ENCODE assay signal across 16 mouse cellular contexts in the genomic region with DNA sequence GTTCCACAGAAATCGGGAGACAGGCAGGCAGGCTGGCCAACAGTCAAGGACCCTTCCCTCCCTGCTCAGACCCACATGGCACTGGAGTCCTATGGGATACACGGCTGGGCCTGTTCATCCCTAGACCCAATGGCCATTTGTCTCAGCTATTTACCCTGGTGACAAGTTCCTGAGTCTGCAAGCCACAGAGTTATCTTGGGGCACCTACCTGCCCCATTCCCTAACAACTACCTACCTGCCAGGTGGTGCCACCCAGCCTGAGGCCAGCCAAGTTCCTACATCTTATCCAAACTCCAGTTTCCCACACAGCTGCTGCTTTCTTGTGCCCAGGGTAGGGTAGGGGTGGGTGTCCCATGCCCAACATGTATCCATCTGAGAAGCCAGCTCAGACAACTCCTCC. TPM values are rescaled to one million over a fixed set of nuclear protein-coding genes. Genes with fewer than 3 reads are reported as not detected.
DNase-seq lines count a peak whose midpoint lies in the region; ATAC-seq and TF ChIP-seq lines count a peak whose summit lies in the region.
"Had no signal": no experiment of that assay in that cellular context is flagged by ENCODE, and none has a peak within 500 bp of the region (broad histone marks: within the 10 kb centered on the region; RNA-seq: fewer than 3 reads in every experiment).

No protein-coding gene starts in this region.

- peak overlapping the region; percentile 67 for H3K27ac ChIP-seq in heart, adult 2 months
- H3K27ac ChIP-seq in midbrain, embryonic 14.5 days (replicated peaks; ENCODE audit: low read depth, low read length) = 0 out of 2 replicates have a peak overlapping the region, but pooled peaks have one; percentile 32
- H3K27ac ChIP-seq in midbrain, embryonic 11.5 days (ENCODE audit: low read depth, low read length) = no peak overlapping the region
- H3K27ac ChIP-seq in embryonic facial prominence, embryonic 13.5 days = peak overlapping the region; percentile 52
- peak overlapping the region; percentile 81 for H3K27ac ChIP-seq in limb, embryonic 14.5 days (replicated peaks; ENCODE audit: low read depth, low read length)
- H3K27ac ChIP-seq: liver, embryonic 14.5 days; lung, embryonic 15.5 days; midbrain, embryonic 12.5 days had no signal

- TF ChIP-seq EP300 in heart, adult 2 months (IDR thresholded peaks at IDR 0.05; ENCODE audit: insufficient read depth, low read depth, low read length) = no peak

- no peaks in the 10 kb centered on the region for H3K79me2 ChIP-seq in heart, adult 2 months (replicated peaks; ENCODE audit: control insufficient read depth, insufficient read depth, low read length)

- H3K4me2 ChIP-seq in midbrain, embryonic 14.5 days (ENCODE audit: low read length) = no peak overlapping the region
- H3K4me2 ChIP-seq in midbrain, embryonic 11.5 days = no peak overlapping the region
- H3K4me2 ChIP-seq in embryonic facial prominence, embryonic 13.5 days = no peak overlapping the region
- no peak overlapping the region for H3K4me2 ChIP-seq in limb, embryonic 14.5 days (replicated peaks; ENCODE audit: low read depth, low read length, severe bottlenecking)
- H3K4me2 ChIP-seq: intestine, embryonic 15.5 days; lung, embryonic 15.5 days; midbrain, embryonic 12.5 days had no signal

- no peak for DNase-seq in heart, adult 2 months
- no peak for DNase-seq in heart, postnatal 14 days
- no peak for DNase-seq in midbrain, embryonic 14.5 days
- DNase-seq in midbrain, embryonic 11.5 days (ENCODE audit: low spot score, missing footprints) = no peak
- no peak for DNase-seq in limb, embryonic 14.5 days (ENCODE audit: low spot score)
- no peak for DNase-seq in left cerebral cortex, adult 9 months (ENCODE audit: low spot score in 2 of 2)
- DNase-seq: B cell, adult 2 months; cerebellum, adult 8-10 months; thymus, postnatal 36 days had no signal

- WGBS in heart, adult 2 months = 75% methylated on average over 2 of the region's 2 CpGs
- WGBS in midbrain, embryonic 14.5 days = 90% methylated on average over 2 of the region's 2 CpGs
- WGBS in midbrain, embryonic 11.5 days = 88% methylated on average over 2 of the region's 2 CpGs
- 59% methylated on average over 2 of the region's 2 CpGs for WGBS in embryonic facial prominence, embryonic 13.5 days
- 58% methylated on average over 2 of the region's 2 CpGs for WGBS in limb, embryonic 14.5 days

- no peaks in the 10 kb centered on the region for H3K9me3 ChIP-seq in midbrain, embryonic 14.5 days (ENCODE audit: control insufficient read depth, low read length)
- H3K9me3 ChIP-seq in midbrain, embryonic 11.5 days (ENCODE audit: control insufficient read depth, low read length) = no peaks in the 10 kb centered on the region
- no peaks in the 10 kb centered on the region for H3K9me3 ChIP-seq in embryonic facial prominence, embryonic 13.5 days
- H3K9me3 ChIP-seq in limb, embryonic 14.5 days (ENCODE audit: control insufficient read depth, low read length) = no peaks in the 10 kb centered on the region
- H3K9me3 ChIP-seq: intestine, embryonic 15.5 days; lung, embryonic 15.5 days; midbrain, embryonic 12.5 days had no signal

- ATAC-seq in midbrain, embryonic 14.5 days (ENCODE audit: low FRiP score, low TSS enrichment) = no peak
- no peak for ATAC-seq in midbrain, embryonic 11.5 days (ENCODE audit: low FRiP score)
- ATAC-seq in embryonic facial prominence, embryonic 13.5 days (ENCODE audit: insufficient number of reproducible peaks, insufficient read depth, low FRiP score, low TSS enrichment, low read depth) = no peak
- ATAC-seq in limb, embryonic 14.5 days (ENCODE audit: low FRiP score, low read depth) = no peak
- ATAC-seq in monocyte, adult 5-6 weeks (replicated peaks; ENCODE audit: insufficient number of reproducible peaks, low FRiP score, low TSS enrichment, poor library complexity, severe bottlenecking) = no peak
- ATAC-seq: intestine, embryonic 15.5 days had no signal

- no peak overlapping the region for H3K4me3 ChIP-seq in heart, adult 2 months
- H3K4me3 ChIP-seq in midbrain, embryonic 14.5 days (replicated peaks; ENCODE audit: low read depth, low read length) = no peak overlapping the region
- no peak overlapping the region for H3K4me3 ChIP-seq in midbrain, embryonic 11.5 days (ENCODE audit: low read depth, low read length)
- no peak overlapping the region for H3K4me3 ChIP-seq in embryonic facial prominence, embryonic 13.5 days
- no peak overlapping the region for H3K4me3 ChIP-seq in limb, embryonic 14.5 days (replicated peaks; ENCODE audit: low read length)
- H3K4me3 ChIP-seq: intestine, embryonic 15.5 days; lung, embryonic 15.5 days; midbrain, embryonic 12.5 days had no signal

- peaks cover 11% of the 10 kb centered on the region for H3K4me1 ChIP-seq in heart, adult 2 months (ENCODE audit: control insufficient read depth, insufficient read depth, low read length)
- no peaks in the 10 kb centered on the region for H3K4me1 ChIP-seq in midbrain, embryonic 14.5 days (ENCODE audit: control insufficient read depth, insufficient read depth, low read length)
- H3K4me1 ChIP-seq in midbrain, embryonic 11.5 days (ENCODE audit: control insufficient read depth, insufficient read depth, low read length) = no peaks in the 10 kb centered on the region
- peaks cover 30% of the 10 kb centered on the region for H3K4me1 ChIP-seq in embryonic facial prominence, embryonic 13.5 days
- H3K4me1 ChIP-seq in limb, embryonic 14.5 days (ENCODE audit: control insufficient read depth, insufficient read depth, low read length) = peaks cover 23% of the 10 kb centered on the region
- H3K4me1 ChIP-seq: lung, embryonic 15.5 days; midbrain, embryonic 12.5 days had no signal

- intact Hi-C loops in heart, adult 2 months (cut with DNase I) = no loop called here
- intact Hi-C loops in heart, postnatal 14 days (cut with DNase I) = no loop called here

- no peak for TF ChIP-seq CTCF in heart, adult 2 months (IDR thresholded peaks at IDR 0.05)

- H3K9ac ChIP-seq in heart, adult 2 months (ENCODE audit: low read depth, low read length) = no peak overlapping the region
- H3K9ac ChIP-seq in midbrain, embryonic 14.5 days (replicated peaks; ENCODE audit: low read length) = no peak overlapping the region
- H3K9ac ChIP-seq in midbrain, embryonic 11.5 days (ENCODE audit: low read length) = no peak overlapping the region
- H3K9ac ChIP-seq in embryonic facial prominence, embryonic 13.5 days = 0 out of 2 replicates have a peak overlapping the region, but pooled peaks have one; percentile 32
- H3K9ac ChIP-seq in limb, embryonic 14.5 days (ENCODE audit: low read depth, low read length, severe bottlenecking) = no peak overlapping the region
- H3K9ac ChIP-seq: intestine, embryonic 15.5 days; liver, embryonic 14.5 days; lung, embryonic 15.5 days; midbrain, embryonic 12.5 days had no signal

- H3K36me3 ChIP-seq in heart, adult 2 months (ENCODE audit: control insufficient read depth, insufficient read depth, low read length) = no peaks in the 10 kb centered on the region
- H3K36me3 ChIP-seq in midbrain, embryonic 14.5 days (ENCODE audit: control insufficient read depth, insufficient read depth, low read length) = 0 out of 2 replicates have a peak, but pooled peaks cover 7% of the 10 kb centered on the region
- H3K36me3 ChIP-seq in midbrain, embryonic 11.5 days (ENCODE audit: control insufficient read depth, insufficient read depth, low read length) = no peaks in the 10 kb centered on the region
- H3K36me3 ChIP-seq in embryonic facial prominence, embryonic 13.5 days = peaks cover 54% of the 10 kb centered on the region
- H3K36me3 ChIP-seq in limb, embryonic 14.5 days (ENCODE audit: control insufficient read depth, insufficient read depth, low read length) = peaks cover 63% of the 10 kb centered on the region

- H3K27me3 ChIP-seq in heart, adult 2 months (ENCODE audit: control insufficient read depth, insufficient read depth, low read length) = no peaks in the 10 kb centered on the region
- no peaks in the 10 kb centered on the region for H3K27me3 ChIP-seq in midbrain, embryonic 14.5 days (ENCODE audit: control insufficient read depth, insufficient read depth, low read length)
- no peaks in the 10 kb centered on the region for H3K27me3 ChIP-seq in midbrain, embryonic 11.5 days (ENCODE audit: control insufficient read depth, insufficient read depth, low read length)
- H3K27me3 ChIP-seq in embryonic facial prominence, embryonic 13.5 days = no peaks in the 10 kb centered on the region
- no peaks in the 10 kb centered on the region for H3K27me3 ChIP-seq in limb, embryonic 14.5 days (ENCODE audit: control insufficient read depth, insufficient read depth, low read length)
- H3K27me3 ChIP-seq: intestine, embryonic 15.5 days; lung, embryonic 15.5 days; midbrain, embryonic 12.5 days had no signal

- TF ChIP-seq POLR2A in heart, adult 2 months (IDR thresholded peaks at IDR 0.05; ENCODE audit: insufficient read depth, low read depth, low read length) = no peak
- TF ChIP-seq POLR2A in limb, embryonic 14.5 days (IDR thresholded peaks at IDR 0.05; ENCODE audit: borderline replicate concordance, extremely low read depth, insufficient read depth, insufficient read length) = no peak

RNA-seq across cellular contexts. Expression of gene Arhgap8, which starts 21.7 kb away (rescaled TPM):
- 1 to 10 TPM in 1 of 2 experiments, under 1 TPM in 1; 0.70 to 1.5 TPM for total RNA-seq in heart, adult 2 months (2021)
- polyA plus RNA-seq in heart, adult 2 months (2012; rRNA removed) = 1.7 and 1.9 TPM in 2 replicates
- 1 to 10 TPM in 1 of 2 experiments, under 1 TPM in 1; 0.86 to 2.6 TPM for total RNA-seq in heart, postnatal 14 days (2021)
- 0.46 TPM in 1 of 2 replicates, not detected in the other for polyA plus RNA-seq in midbrain, embryonic 14.5 days (2014; fragmentation: Nextera tagmentation; extraction: Ambion mirVana)
- polyA plus RNA-seq in midbrain, embryonic 11.5 days (2014; fragmentation: Nextera tagmentation; extraction: Ambion mirVana) = 1.1 and 1.7 TPM in 2 replicates
- polyA plus RNA-seq in embryonic facial prominence, embryonic 13.5 days (2015; fragmentation: Nextera tagmentation; extraction: Ambion mirVana) = 3.9 and 6.0 TPM in 2 replicates
- 5.2 and 5.4 TPM in 2 replicates for polyA plus RNA-seq in limb, embryonic 14.5 days (2012; rRNA removed)
- 7.0 and 8.2 TPM in 2 replicates for polyA plus RNA-seq in limb, embryonic 14.5 days (2014; fragmentation: Nextera tagmentation; extraction: Ambion mirVana)
- not detected in 3 replicates for total RNA-seq in monocyte, adult 5-6 weeks (2017)
- total RNA-seq: hematopoietic stem cell, adult 5-6 weeks had no signal

RNA-seq across cellular contexts. Expression of gene Prr5, which starts 28.8 kb away (rescaled TPM):
- 1 to 10 TPM; 2.8 to 4.9 TPM for total RNA-seq in heart, adult 2 months (2021)
- 5.9 and 8.1 TPM in 2 replicates for polyA plus RNA-seq in heart, adult 2 months (2012; rRNA removed)
- total RNA-seq in heart, postnatal 14 days (2021) = 1 to 10 TPM; 5.6 to 8.3 TPM
- 19.5 and 19.9 TPM in 2 replicates for polyA plus RNA-seq in midbrain, embryonic 14.5 days (2014; fragmentation: Nextera tagmentation; extraction: Ambion mirVana)
- polyA plus RNA-seq in midbrain, embryonic 11.5 days (2014; fragmentation: Nextera tagmentation; extraction: Ambion mirVana) = 7.3 and 10.9 TPM in 2 replicates
- 18.8 and 20.7 TPM in 2 replicates for polyA plus RNA-seq in embryonic facial prominence, embryonic 13.5 days (2015; fragmentation: Nextera tagmentation; extraction: Ambion mirVana)
- 41.4 and 52.9 TPM in 2 replicates for polyA plus RNA-seq in limb, embryonic 14.5 days (2012; rRNA removed)
- polyA plus RNA-seq in limb, embryonic 14.5 days (2014; fragmentation: Nextera tagmentation; extraction: Ambion mirVana) = 29.7 and 29.8 TPM in 2 replicates
- total RNA-seq in monocyte, adult 5-6 weeks (2017) = 2.6 to 9.9 TPM (median 3.7 TPM) in 3 replicates
